Mouse (Mus musculus) liver, adult 2 months (tissue): ENCODE results near the gene Pitpnm1.

ENCODE experiments used
- CTCF ChIP-seq: fragments of 200-500 bp; IDR thresholded peaks from 2 replicates; pipeline ENCODE4 v1.5.1; 2011; ENCODE audit warnings: low read depth, low read length, control low read depth
- POLR2A ChIP-seq: fragments of 200-500 bp; IDR thresholded peaks from 2 replicates; pipeline ENCODE4 v1.6.1; 2011; ENCODE audit warnings: low read length, control low read depth; ENCODE audit not compliant: insufficient read depth; ENCODE audit errors: extremely low read depth

DNA sequence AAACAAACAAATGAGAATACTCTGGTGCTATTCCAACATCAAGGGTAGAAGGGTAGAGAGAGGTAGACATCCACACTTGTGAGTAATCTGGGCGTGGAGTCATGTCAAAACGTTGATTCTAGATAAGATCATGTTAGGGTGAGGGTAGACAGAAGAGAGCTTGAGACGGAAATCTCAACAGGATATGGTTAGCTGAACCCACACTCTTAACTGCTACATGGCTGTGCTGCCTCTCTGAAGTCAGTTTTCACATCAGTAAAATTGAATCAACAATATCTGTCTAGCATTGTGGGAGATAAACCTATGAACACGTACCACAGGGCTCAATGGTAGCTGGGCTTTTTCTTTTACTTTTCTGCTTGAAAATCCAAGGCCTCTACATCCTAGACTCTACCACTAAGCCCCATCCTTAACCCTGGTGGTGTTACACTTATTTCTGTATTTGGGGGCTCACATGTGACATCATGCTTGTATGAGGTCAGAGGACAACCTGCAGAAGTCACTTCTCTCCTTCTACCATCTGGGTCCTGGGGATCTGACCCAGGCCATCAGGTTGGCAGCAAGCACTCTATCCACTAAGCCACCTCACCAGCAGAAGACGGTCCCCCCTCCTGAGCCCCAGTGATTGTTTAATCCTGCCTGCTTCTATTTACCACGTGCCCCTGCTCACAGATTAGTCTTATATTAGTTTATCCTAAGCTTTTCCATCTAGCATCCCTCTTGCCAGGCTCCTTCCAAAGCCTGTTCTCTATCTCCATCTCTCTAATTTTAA is 20.1 kb downstream of the Pitpnm1 start:
- TF ChIP-seq CTCF = no peak
- TF ChIP-seq POLR2A = no peak
